Mouse (Mus musculus): ENCODE results near the gene Mettl24.

The Mettl24 gene

DNA sequence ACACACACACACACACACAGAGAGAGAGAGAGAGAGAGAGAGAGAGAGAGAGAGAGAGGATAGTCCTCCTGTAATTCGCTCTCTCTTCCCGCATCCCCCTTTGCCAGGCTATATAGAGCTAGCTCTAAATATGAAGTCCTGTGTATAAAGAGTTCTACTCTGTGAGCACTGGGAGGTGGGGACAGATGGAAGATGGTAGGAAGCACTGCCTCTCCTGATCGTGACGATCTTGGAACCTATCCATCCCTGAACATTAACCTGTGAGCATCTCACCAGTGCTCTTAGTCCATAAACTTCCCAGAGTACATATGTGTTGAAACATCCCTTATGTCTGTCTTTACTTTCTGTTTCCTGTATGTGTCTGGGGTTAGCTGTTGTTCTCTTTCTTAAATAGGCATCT lies 3.9 kb downstream of the Mettl24 start:
- DNase-seq, result no peak

DNA sequence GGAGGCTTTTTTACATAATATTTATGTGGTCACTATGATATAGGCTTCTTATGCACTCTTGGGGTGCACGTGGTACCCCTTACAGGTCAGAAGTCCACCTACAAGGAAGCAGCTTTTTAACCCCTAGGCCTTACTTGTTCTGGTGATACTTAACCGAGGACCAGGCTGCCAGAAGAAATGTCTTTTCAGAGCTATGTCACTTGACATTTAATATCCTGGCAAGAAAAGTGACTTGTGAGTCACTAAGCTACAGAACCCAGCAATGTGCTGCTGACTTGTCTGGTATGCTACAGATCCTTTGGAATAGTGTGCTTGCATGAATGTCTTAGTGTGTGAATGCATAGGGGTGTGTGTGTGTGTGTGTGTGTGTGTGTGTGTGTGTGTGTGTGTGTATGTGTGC lies 4.3 kb downstream of the Mettl24 start:
- DNase-seq, result no peak

GRCm38 (mm10) chr10:40688266-40688665 lies 5.2 kb downstream of the Mettl24 start:
- DNase-seq, result no peak

GRCm38 (mm10) chr10:40688873-40689272 lies 5.8 kb downstream of the Mettl24 start:
- DNase-seq, result no peak

DNA sequence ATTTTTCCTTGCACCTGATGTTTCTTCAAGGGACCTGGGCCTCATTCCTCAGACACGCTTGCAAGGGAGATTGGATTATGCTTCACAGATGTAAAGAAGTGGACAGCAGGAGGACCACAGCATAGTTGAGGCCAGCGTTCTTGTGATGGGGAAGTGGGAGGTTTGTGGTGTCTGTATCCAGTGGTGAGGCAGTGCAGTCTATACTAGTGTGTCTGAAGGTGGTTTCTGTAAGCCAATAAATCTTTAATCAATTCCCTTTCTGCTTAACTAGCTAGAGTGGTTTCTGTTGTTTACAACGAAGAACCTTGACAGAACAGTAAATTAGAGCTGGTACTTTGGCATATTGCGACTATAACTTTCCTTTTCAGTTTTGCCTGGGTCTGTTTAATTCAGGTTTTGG lies 15.6 kb downstream of the Mettl24 start:
- DNase-seq, result no peak

GRCm38 (mm10) chr10:40711127-40711526 lies 28.0 kb downstream of the Mettl24 start:
- DNase-seq, result no peak

- DNase-seq, result peak; percentile 9
Observed at GRCm38 (mm10) chr10:40713018-40713608, 30.0 kb downstream of the Mettl24 start.

GRCm38 (mm10) chr10:40713829-40714228 lies 30.7 kb downstream of the Mettl24 start:
- no peak for DNase-seq

DNA sequence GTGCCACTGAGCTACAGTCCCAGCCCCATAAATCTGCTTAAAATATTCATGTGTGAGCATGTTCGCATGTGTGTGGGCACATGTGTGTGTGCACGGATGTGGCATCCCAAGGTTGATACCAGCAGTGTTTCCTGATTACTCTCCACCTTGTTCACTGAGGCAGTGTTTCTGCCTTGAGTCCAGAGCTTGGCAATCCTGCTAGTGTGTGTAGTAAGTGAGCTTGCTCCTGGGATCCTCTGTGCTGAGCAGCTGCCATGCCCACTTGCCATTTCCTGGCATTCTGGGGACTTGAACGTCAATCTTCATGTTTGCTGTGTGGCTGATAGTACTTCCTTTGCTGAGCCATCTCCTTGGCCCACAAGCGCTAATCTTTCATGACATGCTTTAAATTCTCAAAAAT lies 32.1 kb downstream of the Mettl24 start:
- DNase-seq, result no peak

GRCm38 (mm10) chr10:40716296-40716695 lies 33.2 kb downstream of the Mettl24 start:
- no peak for DNase-seq

GRCm38 (mm10) chr10:40716713-40717112 lies 33.6 kb downstream of the Mettl24 start:
- no peak for DNase-seq

GRCm38 (mm10) chr10:40718362-40718761 lies 35.3 kb downstream of the Mettl24 start:
- DNase-seq, result no peak

DNA sequence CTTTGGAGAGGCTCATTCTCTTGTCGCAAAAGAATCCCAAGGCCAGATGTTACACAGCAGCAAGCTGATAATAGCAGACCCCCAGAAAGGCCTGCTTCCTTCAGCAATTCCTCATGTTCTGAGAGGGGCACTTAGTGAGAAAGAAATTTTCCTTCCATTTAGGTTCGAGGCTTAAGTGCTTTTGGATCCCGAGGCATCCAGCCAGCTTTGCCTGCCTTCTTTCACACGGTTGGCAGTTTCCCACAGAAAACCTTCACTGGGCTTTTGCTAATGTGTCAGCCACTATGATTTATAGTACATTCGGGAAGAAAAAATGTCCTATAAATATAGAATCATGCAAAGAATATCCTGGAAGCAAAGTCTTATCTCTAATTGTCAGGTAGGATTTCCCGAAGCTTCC lies 36.0 kb downstream of the Mettl24 start:
- no peak for DNase-seq

DNA sequence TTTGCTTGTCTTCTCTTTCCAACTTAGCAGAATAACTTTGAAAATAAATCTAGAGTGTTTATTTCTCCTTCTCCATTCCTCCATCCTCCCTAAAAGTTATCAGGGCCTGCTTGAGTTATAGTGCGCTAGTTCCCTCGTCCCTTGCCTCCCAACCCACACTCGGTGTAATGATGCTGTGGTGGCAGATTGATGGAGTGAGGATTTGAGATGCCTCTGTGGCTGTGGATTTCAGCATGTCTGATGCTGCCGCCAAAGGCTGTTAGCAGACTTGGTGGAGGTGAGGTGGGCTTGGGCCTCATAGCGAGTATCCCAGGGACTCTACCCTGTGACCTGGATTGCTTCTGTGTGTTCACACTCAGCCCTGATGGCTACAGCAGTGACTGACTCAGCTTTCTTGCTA lies 37.8 kb downstream of the Mettl24 start:
- no peak for DNase-seq

DNA sequence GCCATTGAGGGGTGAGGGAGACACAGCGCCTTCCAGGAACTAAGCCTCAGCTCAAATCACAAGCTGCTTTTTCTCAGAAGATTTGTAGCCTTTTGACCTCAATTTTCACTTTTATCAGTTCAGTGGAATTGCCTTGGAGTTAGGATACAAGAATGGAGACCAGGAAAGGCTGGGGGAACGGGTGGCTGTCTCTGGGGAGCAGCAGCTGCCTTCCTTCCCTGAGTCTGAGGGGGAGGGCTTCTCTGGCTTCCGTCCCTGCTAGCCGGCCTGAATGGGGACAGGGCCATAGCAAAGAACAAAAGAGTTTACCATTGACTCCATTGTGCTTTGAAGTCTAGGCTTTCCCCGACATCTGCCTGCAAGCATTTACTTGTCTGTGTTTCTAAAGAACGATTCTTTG lies 41.3 kb downstream of the Mettl24 start:
- DNase-seq, result no peak

DNA sequence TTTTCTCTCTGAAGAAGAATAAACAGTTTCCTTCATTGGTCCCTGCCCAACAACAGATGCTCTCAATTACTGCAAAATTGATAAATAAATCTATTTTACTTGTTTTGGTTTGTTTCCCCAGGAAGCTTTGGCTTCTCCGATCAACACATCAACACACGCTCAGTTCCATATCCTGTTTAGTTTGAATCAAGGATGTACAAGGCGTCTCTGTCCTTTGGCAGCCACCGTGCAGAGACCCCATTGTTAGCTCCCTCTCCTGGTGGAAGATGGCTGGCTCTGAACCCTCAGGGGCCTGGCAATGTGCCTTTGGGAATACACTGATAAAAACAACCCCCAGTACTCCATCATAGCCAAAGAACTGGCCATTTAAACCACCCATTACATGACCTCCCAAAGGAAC lies 42.0 kb downstream of the Mettl24 start:
- DNase-seq, result no peak

DNA sequence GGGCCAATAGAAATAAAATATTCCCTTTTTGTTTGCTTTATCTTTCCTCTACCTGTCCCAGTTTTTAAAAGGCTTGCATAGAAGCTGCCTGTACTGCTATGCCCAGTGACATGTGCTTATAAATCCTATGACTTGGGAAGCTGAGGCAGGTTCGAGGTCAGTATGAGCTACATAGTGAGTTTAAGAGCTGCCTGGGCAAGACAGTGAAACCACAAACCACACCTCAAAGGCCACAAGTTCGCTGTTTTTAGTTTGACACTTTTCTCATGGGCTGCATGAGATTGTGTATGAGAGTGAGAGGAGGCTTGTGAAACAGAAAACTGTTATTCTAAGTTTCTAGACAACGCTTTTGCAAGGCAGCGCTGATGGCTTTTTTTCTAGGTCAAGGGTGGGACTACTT lies 42.4 kb downstream of the Mettl24 start:
- DNase-seq, result no peak

DNA sequence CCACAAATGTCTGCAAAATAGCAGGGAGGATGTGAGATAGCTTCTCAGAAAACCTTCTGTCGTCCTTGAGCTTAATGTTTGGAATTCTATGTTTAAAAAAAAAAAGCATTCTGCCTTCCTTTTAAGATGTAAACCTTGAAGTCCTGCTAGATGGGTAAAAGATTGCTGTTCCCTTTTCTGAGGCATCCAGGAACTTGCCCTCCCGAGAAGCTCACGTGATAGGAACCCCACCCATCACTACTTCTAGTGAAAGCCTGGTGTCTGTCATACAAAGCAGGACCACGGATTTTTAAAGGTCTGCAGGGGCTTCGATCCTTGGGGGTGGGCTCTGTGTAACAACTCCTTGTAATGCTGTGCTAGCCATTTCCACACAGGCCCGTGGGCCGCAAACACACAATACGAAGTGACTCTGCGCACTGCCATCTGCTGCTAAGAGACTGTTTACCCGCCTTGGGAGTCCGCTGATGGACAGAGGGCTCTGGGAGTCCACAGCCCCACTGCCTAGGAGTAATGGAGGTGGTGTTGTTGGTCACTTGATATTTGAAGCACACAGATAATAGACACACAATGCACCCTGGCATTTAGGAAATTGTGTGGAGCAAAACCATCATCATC lies 43.3 kb downstream of the Mettl24 start:
- no peak for DNase-seq

- DNase-seq, result no peak
Observed at GRCm38 (mm10) chr10:40726989-40727388, 43.9 kb downstream of the Mettl24 start.

DNA sequence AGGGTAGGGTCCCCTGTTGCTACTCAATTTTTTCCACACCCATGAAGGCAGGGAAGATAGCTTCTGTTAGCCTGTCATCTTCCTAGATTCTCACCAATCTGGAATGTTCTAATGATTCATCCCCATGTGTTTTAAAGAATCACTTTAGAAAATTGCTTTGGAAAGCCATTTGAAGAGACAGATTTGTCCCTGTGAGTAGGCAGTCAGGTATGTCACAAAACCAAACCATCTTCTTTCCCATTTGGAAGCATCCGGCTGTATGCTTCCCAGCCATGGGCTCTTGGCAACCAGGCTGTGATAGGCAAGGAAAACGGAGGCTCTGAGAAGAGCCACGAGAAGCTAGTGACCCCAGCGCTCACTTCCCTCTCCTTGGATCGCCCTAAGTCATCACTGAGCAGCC lies 47.1 kb downstream of the Mettl24 start:
- DNase-seq, result no peak

GRCm38 (mm10) chr10:40733291-40733690 lies 50.2 kb downstream of the Mettl24 start:
- DNase-seq, result no peak

DNA sequence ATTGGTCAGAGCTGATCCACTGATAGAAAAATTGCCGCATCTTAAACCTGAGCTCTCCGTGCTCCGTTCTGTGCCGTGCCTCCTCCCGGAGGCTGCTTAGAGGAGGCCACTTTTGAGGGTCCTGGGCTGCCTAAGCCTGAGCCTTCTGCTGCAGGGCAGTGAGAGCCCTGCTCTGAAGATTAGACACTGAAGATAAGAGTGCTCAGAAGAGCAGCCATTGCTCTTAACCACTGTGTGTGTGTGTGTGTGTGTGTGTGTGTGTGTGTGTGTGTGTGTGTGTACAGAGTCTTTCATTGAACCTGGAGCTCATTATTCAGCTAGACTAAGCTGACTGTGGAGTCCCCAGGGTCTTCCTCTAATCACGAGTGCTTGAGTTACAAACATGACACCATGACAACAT lies 53.1 kb downstream of the Mettl24 start:
- DNase-seq, result no peak

GRCm38 (mm10) chr10:40737274-40738112 lies 54.4 kb downstream of the Mettl24 start:
- no peak for DNase-seq

GRCm38 (mm10) chr10:40740696-40741095 lies 57.6 kb downstream of the Mettl24 start:
- no peak for DNase-seq
